Mouse (Mus musculus): Measurements from ENCODE around the gene Pih1d1.

DNA sequence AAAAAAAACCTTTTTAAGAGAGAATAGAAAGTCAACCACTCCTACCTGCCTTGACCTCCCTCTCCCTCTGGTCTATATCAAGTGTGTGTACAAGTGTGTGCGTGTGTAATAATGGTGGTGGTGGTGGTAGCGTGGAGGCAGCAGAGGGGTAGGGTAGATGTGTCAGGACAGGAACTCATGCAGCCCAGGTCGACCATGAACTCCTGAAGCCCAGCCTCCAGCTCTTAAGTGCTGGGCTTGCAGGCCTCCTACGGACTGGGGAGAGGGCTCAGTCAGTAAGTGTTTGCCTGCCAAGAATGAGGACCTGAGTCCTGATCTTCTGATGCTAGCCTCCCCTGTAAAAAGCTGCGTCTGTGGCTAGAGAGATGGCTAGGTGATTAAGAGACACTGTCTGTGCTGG, 49.2 kb upstream of the Pih1d1 start:
- TF ChIP-seq BHLHE40 (IDR thresholded peaks at IDR 0.05; ENCODE audit: borderline replicate concordance, low read depth, low read length): no peak
- no peak for TF ChIP-seq CTCF (IDR thresholded peaks at IDR 0.05 in 2 of 3, conservative IDR thresholded peaks at IDR 0.05 in 1 of 3; ENCODE audit: control insufficient read depth in 1 of 3, insufficient read depth in 1 of 3, low read depth in 2 of 3, low read length in 3 of 3, poor library complexity in 1 of 3, severe bottlenecking in 1 of 3)
- no peak for TF ChIP-seq RCOR1 (IDR thresholded peaks at IDR 0.05; ENCODE audit: low read depth, low read length)
- no peak for TF ChIP-seq JUND (IDR thresholded peaks at IDR 0.05; ENCODE audit: low read depth, low read length)
